Mouse (Mus musculus) embryonic facial prominence, embryonic 12.5 days (tissue): Measurements from ENCODE around the gene Cdc14b. TPM values are rescaled to one million over a fixed set of nuclear protein-coding genes. Genes with fewer than 3 reads are reported as not detected.

Source experiments
- ATAC-seq: fragments of 200-750 bp; cut with Nextera tagmentation; 2 replicates; pipeline ENCODE4 v1.8.0; 2017; ENCODE audit not compliant: insufficient number of reproducible peaks, insufficient read depth, low FRiP score, low TSS enrichment
- H3K27ac ChIP-seq: fragments of 300-500 bp; sonication (generic); 2 replicates; pipeline ENCODE4 v1.5.1; 2016; ENCODE audit warnings: mild to moderate bottlenecking
- H3K27me3 ChIP-seq: fragments of 300-500 bp; sonication (generic); 2 replicates; pipeline ENCODE4 v1.6.1; 2016; ENCODE audit warnings: mild to moderate bottlenecking, moderate library complexity
- H3K36me3 ChIP-seq: fragments of 300-500 bp; sonication (generic); 2 replicates; pipeline ENCODE4 v1.6.1; 2016; ENCODE audit warnings: mild to moderate bottlenecking
- H3K4me1 ChIP-seq: fragments of 300-500 bp; sonication (generic); 2 replicates; pipeline ENCODE4 v1.6.1; 2016
- H3K4me2 ChIP-seq: fragments of 300-500 bp; sonication (generic); replicated peaks from 2 replicates; pipeline ENCODE4 v1.6.1; 2016; ENCODE audit warnings: mild to moderate bottlenecking, moderate library complexity
- H3K4me3 ChIP-seq: fragments of 300-500 bp; sonication (generic); 2 replicates; pipeline ENCODE4 v1.5.1; 2016; ENCODE audit warnings: mild to moderate bottlenecking
- H3K9ac ChIP-seq: fragments of 300-500 bp; sonication (generic); 2 replicates; pipeline ENCODE4 v1.6.1; 2016; ENCODE audit warnings: mild to moderate bottlenecking, moderate library complexity
- H3K9me3 ChIP-seq: fragments of 300-500 bp; sonication (generic); 2 replicates; pipeline ENCODE4 v1.6.1; 2016; ENCODE audit warnings: mild to moderate bottlenecking, moderate library complexity
- WGBS: fragments of 180-500 bp; shearing (Covaris S2); methylation state at CpG from one replicate; pipeline ENCODE4 v1.1.7; 2016; 5-methylcytosine and 5-hydroxymethylcytosine counted together
- polyA plus RNA-seq: library from polyadenylated mRNA; unstranded; fragments of >200 nt; fragmentation: Nextera tagmentation; extraction: Ambion mirVana; gene quantifications from 2 replicates; pipeline ENCODE4 v1.2.1, GENCODE M21; 2016

The Cdc14b gene
- polyA plus RNA-seq, 1 experiment from 2014 or later = 27.8 TPM

- Histone ChIP-seq H3K36me3 (peaks cover 9% of the 10 kb centered on the region; the same call in 1 of the 2 replicates), H3K27me3 (no peaks in the 10 kb centered on the region), H3K27ac (no peak overlapping the region), H3K9ac (peak overlapping the region; percentile 86), H3K9me3 (peaks cover 11% of the 10 kb centered on the region), H3K4me2 (peak overlapping the region; percentile 97), H3K4me1 (peaks cover 7% of the 10 kb centered on the region), H3K4me3 (peak overlapping the region; percentile 76)
- WGBS = 0% methylated on average over 14 of the region's 14 CpGs
- ATAC-seq = no peak
Observed at GRCm38 (mm10) chr13:64162626-64163025, 112.5 kb downstream of the Cdc14b start.

- H3K4me2 ChIP-seq = peak overlapping the region; percentile 97
- under 1% methylated on average over 71 of the region's 71 CpGs for WGBS
- peak overlapping the region; percentile 76 for H3K4me3 ChIP-seq
Observed at GRCm38 (mm10) chr13:64161916-64162611, 113.0 kb downstream of the Cdc14b start.

GRCm38 (mm10) chr13:64161548-64161915, 113.6 kb downstream of the Cdc14b start, which contains the start of gene Habp4:
Gene Habp4, plus strand, starts transcription at chr13:64161824.
- Histone ChIP-seq H3K4me2 (peak within 1 kb of the TSS; percentile 97), H3K4me3 (peak within 1 kb of the TSS; percentile 76), H3K36me3 (peaks cover 5% of the 10 kb centered on the region; the same call in 1 of the 2 replicates), H3K27ac (peak within 1 kb of the TSS; percentile 72), H3K27me3 (no peaks in the 10 kb centered on the region), H3K9ac (peak within 1 kb of the TSS; percentile 86), H3K4me1 (peaks cover 7% of the 10 kb centered on the region), H3K9me3 (peaks cover under 1% of the 10 kb centered on the region)
- peak; percentile 99 for ATAC-seq
- 0% methylated on average over 25 of the region's 31 CpGs for WGBS

More at GRCm38 (mm10) chr13:64161916-64162611, 113.0 kb downstream of the Cdc14b start:
- H3K27me3 ChIP-seq = no peaks in the 10 kb centered on the region
- H3K4me1 ChIP-seq = peaks cover 7% of the 10 kb centered on the region
- H3K9ac ChIP-seq = peak overlapping the region; percentile 86
- peak; percentile 42; the same call in 1 of the 2 replicates for ATAC-seq
- H3K27ac ChIP-seq = peak overlapping the region; percentile 72
- peaks cover 6% of the 10 kb centered on the region for H3K9me3 ChIP-seq
- H3K36me3 ChIP-seq = peaks cover 5% of the 10 kb centered on the region; the same call in 1 of the 2 replicates

GRCm38 (mm10) chr13:64156966-64157365, 118.1 kb downstream of the Cdc14b start:
- no peak overlapping the region for H3K4me2 ChIP-seq

GRCm38 (mm10) chr13:64155171-64155571, 119.9 kb downstream of the Cdc14b start:
- no peaks in the 10 kb centered on the region for H3K27me3 ChIP-seq
- H3K27ac ChIP-seq = no peak overlapping the region
- no peaks in the 10 kb centered on the region for H3K9me3 ChIP-seq
- no peak overlapping the region for H3K4me3 ChIP-seq
- peaks cover 10% of the 10 kb centered on the region for H3K4me1 ChIP-seq
- ATAC-seq = no peak
- H3K9ac ChIP-seq = no peak overlapping the region
- H3K36me3 ChIP-seq = no peaks in the 10 kb centered on the region
- H3K4me2 ChIP-seq = no peak overlapping the region
- 18% methylated on average over 1 of the region's 1 CpGs for WGBS

More at GRCm38 (mm10) chr13:64156966-64157365, 118.1 kb downstream of the Cdc14b start:
- ATAC-seq = no peak
- no peak overlapping the region for H3K4me3 ChIP-seq
- no peaks in the 10 kb centered on the region; the same call in 1 of the 2 replicates for H3K4me1 ChIP-seq
- no peaks in the 10 kb centered on the region for H3K27me3 ChIP-seq
- no peaks in the 10 kb centered on the region for H3K36me3 ChIP-seq
- no peak overlapping the region for H3K9ac ChIP-seq
- H3K9me3 ChIP-seq = no peaks in the 10 kb centered on the region
- no peak overlapping the region for H3K27ac ChIP-seq

GRCm38 (mm10) chr13:64154651-64155050, 120.4 kb downstream of the Cdc14b start:
- Histone ChIP-seq H3K27me3 (no peaks in the 10 kb centered on the region), H3K4me3 (no peak overlapping the region), H3K9me3 (no peaks in the 10 kb centered on the region), H3K36me3 (no peaks in the 10 kb centered on the region), H3K4me2 (no peak overlapping the region), H3K4me1 (peaks cover 10% of the 10 kb centered on the region), H3K27ac (no peak overlapping the region), H3K9ac (no peak overlapping the region)
- no peak for ATAC-seq
- 51% methylated on average over 2 of the region's 2 CpGs for WGBS

GRCm38 (mm10) chr13:64153751-64154267, 121.3 kb downstream of the Cdc14b start:
- Histone ChIP-seq H3K4me1 (peaks cover 10% of the 10 kb centered on the region), H3K4me3 (peak overlapping the region; percentile 89), H3K4me2 (peak overlapping the region; percentile 86), H3K27ac (peak overlapping the region; percentile 36), H3K27me3 (no peaks in the 10 kb centered on the region), H3K36me3 (no peaks in the 10 kb centered on the region), H3K9me3 (no peaks in the 10 kb centered on the region), H3K9ac (peak overlapping the region; percentile 39)
- WGBS = 2% methylated on average over 18 of the region's 18 CpGs
- ATAC-seq = peak; percentile 17

- Histone ChIP-seq H3K9ac (peak within 1 kb of the TSS; percentile 79), H3K4me3 (peak within 1 kb of the TSS; percentile 89), H3K27ac (peak within 1 kb of the TSS; percentile 89), H3K36me3 (no peaks in the 10 kb centered on the region), H3K4me2 (peak within 1 kb of the TSS; percentile 86), H3K4me1 (peaks cover 10% of the 10 kb centered on the region), H3K9me3 (no peaks in the 10 kb centered on the region), H3K27me3 (no peaks in the 10 kb centered on the region)
- under 1% methylated on average over 55 of the region's 56 CpGs for WGBS
- peak; percentile 95 for ATAC-seq
Observed at GRCm38 (mm10) chr13:64153083-64153682, 121.9 kb downstream of the Cdc14b start, which contains the start of gene Zfp367. Gene Zfp367, minus strand, starts transcription at chr13:64153202.

GRCm38 (mm10) chr13:64152671-64153082, 122.4 kb downstream of the Cdc14b start:
- Histone ChIP-seq H3K9me3 (no peaks in the 10 kb centered on the region), H3K9ac (peak overlapping the region; percentile 79), H3K4me2 (peak overlapping the region; percentile 86), H3K36me3 (no peaks in the 10 kb centered on the region), H3K4me3 (peak overlapping the region; percentile 89), H3K4me1 (peaks cover 10% of the 10 kb centered on the region), H3K27me3 (no peaks in the 10 kb centered on the region), H3K27ac (peak overlapping the region; percentile 89)
- under 1% methylated on average over 55 of the region's 61 CpGs for WGBS
- peak; percentile 16 for ATAC-seq

- Histone ChIP-seq H3K36me3 (no peaks in the 10 kb centered on the region), H3K4me2 (peak overlapping the region; percentile 86), H3K9me3 (no peaks in the 10 kb centered on the region), H3K4me1 (peaks cover 10% of the 10 kb centered on the region), H3K9ac (peak overlapping the region; percentile 79), H3K4me3 (peak overlapping the region; percentile 89), H3K27me3 (no peaks in the 10 kb centered on the region), H3K27ac (peak overlapping the region; percentile 89)
- WGBS = 1% methylated on average over 41 of the region's 42 CpGs
- peak; percentile 24; the same call in 1 of the 2 replicates for ATAC-seq
Observed at GRCm38 (mm10) chr13:64152241-64152669, 122.8 kb downstream of the Cdc14b start.

GRCm38 (mm10) chr13:64150121-64150520, 125.0 kb downstream of the Cdc14b start:
- no peaks in the 10 kb centered on the region for H3K9me3 ChIP-seq
- H3K36me3 ChIP-seq = no peaks in the 10 kb centered on the region
- H3K4me1 ChIP-seq = peaks cover 10% of the 10 kb centered on the region
- no peak overlapping the region for H3K9ac ChIP-seq
- no peaks in the 10 kb centered on the region for H3K27me3 ChIP-seq
- WGBS = 73% methylated on average over 5 of the region's 5 CpGs
- no peak overlapping the region for H3K4me2 ChIP-seq
- no peak for ATAC-seq
- H3K4me3 ChIP-seq = no peak overlapping the region
- no peak overlapping the region for H3K27ac ChIP-seq
